Mouse (Mus musculus) ovary, postnatal 36 days (tissue): ENCODE data around the gene Cd79a.

Experiments
- DNase-seq: peaks from one replicate; pipeline ENCODE4 v3.0.0; 2022; ENCODE audit warnings: low spot score, mixed read lengths

The Cd79a gene

DNA sequence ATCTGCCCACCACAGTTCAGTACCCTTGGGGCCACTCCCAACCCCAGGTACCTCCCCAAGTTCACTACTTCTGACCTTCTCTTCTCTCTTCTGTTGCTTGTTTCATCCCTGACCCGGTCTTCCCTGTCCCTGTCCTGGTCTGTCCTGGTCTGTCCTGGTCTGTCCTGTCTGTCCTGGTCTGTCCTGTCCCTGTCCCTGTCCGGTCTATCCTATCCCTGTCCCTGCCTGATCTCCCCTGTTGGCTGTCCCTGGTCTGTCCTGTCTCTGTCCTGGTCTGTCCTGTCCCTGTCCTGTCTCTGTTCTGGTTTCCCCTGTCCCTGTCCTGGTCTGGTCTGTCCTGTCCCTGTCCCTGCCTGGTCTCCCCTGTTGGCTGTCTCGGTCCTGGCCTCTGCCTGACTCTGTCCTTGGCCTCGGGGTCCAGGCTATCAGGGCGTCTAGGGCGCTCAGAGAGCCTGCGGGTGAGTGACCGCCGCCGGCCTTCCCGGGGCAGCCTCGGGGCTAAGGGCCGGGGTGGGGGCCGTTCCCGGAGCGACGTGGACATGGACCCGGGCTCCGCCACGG lies 21.7 kb downstream of the Cd79a start:
- DNase-seq = no peak

GRCm38 (mm10) chr7:24919728-24920127 lies 22.5 kb downstream of the Cd79a start:
- no peak for DNase-seq

DNA sequence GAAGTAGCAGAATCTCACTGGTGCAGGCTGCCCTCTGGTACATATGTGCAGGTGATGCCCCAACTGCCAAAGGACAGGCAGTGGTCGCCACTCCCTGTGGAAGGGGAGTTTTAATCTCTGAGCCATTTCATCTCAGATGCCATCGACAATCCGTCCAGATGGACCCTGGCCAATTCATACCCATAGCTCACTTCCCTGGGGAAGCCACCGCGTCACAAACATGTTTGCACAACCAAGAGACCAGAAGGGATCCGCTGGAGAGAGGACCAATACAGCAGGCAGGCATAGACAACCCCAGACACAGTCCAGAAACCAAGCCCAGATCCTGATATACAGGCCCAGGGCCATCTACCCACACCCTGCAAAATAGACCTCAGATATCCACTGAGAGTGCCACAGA lies 33.3 kb downstream of the Cd79a start:
- DNase-seq = no peak

- DNase-seq = no peak
Observed at GRCm38 (mm10) chr7:24931651-24932050, 34.5 kb downstream of the Cd79a start.

DNA sequence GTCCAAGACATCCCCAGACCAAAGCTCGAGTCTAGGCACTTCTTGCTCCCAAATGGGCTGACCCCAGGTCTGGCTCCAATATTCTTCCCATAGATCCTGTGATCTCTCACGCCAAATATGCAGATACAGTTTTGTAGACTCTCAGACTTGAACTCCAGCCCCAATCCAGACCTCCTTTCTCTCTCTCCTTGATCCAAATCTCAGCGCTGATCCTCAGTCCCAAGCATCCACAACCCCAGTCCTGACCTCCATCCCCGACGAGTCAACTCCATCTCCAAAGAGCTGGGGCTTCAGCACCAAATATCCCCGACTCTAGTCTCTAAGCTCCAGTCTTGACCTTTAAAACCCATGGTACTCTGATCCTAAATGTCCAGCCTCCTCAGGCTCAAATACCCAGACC lies 46.5 kb downstream of the Cd79a start:
- no peak for DNase-seq

GRCm38 (mm10) chr7:24944257-24944950 lies 47.2 kb downstream of the Cd79a start, which contains the start of gene Gm4881:
Gene Gm4881, minus strand, starts transcription at chr7:24944494.
- no peak for DNase-seq

DNA sequence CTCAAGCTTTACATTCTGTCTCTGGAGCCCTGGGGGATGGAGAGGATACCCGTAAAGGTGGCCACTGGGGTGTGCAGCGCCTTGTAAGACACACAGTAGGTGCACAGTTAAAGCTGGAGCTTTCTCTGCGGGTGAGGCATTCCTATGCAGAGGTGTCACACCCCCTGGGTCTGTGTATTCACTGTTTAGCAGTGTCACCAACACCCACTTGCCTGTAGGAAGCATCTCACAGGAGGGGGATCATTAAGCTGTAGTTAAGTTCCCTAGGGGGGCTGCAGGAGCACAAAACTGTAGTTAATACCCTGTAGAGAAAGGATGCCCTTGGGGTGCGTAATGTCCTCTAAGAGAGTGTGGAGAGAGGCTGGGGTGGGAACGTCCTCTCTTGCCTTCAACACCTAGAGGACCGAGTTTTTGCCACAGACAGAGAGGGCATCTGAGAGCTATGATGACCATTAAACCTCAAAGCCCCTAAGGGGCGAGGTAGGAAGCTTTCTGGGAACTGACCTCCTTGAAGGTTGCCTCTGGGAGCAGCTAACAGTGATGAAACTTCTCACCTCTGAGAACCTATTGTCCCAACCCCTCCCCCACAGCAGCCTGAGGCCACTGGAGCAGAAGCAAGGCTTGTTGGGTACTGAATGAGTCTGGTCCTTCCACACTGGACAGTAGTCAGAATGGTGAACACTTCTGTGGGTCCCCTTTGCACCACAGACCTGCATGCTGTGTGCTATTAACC lies 50.3 kb downstream of the Cd79a start:
- DNase-seq = no peak

- no peak for DNase-seq
Observed at GRCm38 (mm10) chr7:24948774-24949173, 51.6 kb downstream of the Cd79a start.

GRCm38 (mm10) chr7:24949958-24950623 lies 52.9 kb downstream of the Cd79a start:
- DNase-seq = peak; percentile 70
